Mouse (Mus musculus) kidney, adult 2 months (tissue): Measurements from ENCODE around the gene Slc12a5. TPM values are rescaled to one million over a fixed set of nuclear protein-coding genes. Genes with fewer than 3 reads are reported as not detected.

Experiments used
- DNase-seq: peaks from one replicate; pipeline ENCODE4 v3.0.0; 2021
- H3K27ac ChIP-seq: fragments of 200-500 bp; 2 replicates; pipeline ENCODE4 v1.5.1; 2012; ENCODE audit warnings: low read depth, low read length, control low read depth, inconsistent platforms; ENCODE audit not compliant: insufficient read depth
- H3K27me3 ChIP-seq: fragments of 200-500 bp; replicated peaks from 2 replicates; pipeline ENCODE4 v1.6.1; 2012; ENCODE audit warnings: mild to moderate bottlenecking, moderate library complexity, low read length, inconsistent platforms; ENCODE audit not compliant: control insufficient read depth, insufficient read depth
- H3K36me3 ChIP-seq: fragments of 200-500 bp; 2 replicates; pipeline ENCODE4 v1.6.1; 2012; ENCODE audit warnings: mild to moderate bottlenecking, moderate library complexity, low read length, inconsistent platforms; ENCODE audit not compliant: control insufficient read depth, insufficient read depth
- H3K4me1 ChIP-seq: fragments of 200-500 bp; 2 replicates; pipeline ENCODE4 v1.6.1; 2011; ENCODE audit warnings: low read length; ENCODE audit not compliant: control insufficient read depth, insufficient read depth
- H3K4me3 ChIP-seq: fragments of 200-500 bp; 2 replicates; pipeline ENCODE4 v1.5.1; 2011; ENCODE audit warnings: mild to moderate bottlenecking, low read depth, low read length, control low read depth; ENCODE audit not compliant: insufficient read depth
- CTCF ChIP-seq: fragments of 200-500 bp; conservative IDR thresholded peaks from 2 replicates; pipeline ENCODE4 v1.5.1; 2011; ENCODE audit warnings: low read depth, mild to moderate bottlenecking, control low read depth, low read length, moderate library complexity, mixed read lengths; ENCODE audit not compliant: insufficient read depth, insufficient read length
- POLR2A ChIP-seq: fragments of 200-500 bp; IDR thresholded peaks from one replicate; pipeline ENCODE4 v1.6.1; 2011; ENCODE audit warnings: low read depth, low read length, control low read depth
- WGBS: fragments of 180-500 bp; shearing (Covaris S2); methylation state at CpG from one replicate; pipeline ENCODE4 v1.1.7; 2018; 5-methylcytosine and 5-hydroxymethylcytosine counted together
- polyA plus RNA-seq: library from polyadenylated mRNA; depleted of rRNA; stranded (reverse); fragments of >200 nt; gene quantifications from 2 replicates; pipeline ENCODE4 v1.2.3, GENCODE M21; 2012; rRNA removed

The Slc12a5 gene
- 1.5 and 2.2 TPM in 2 replicates for polyA plus RNA-seq

DNA sequence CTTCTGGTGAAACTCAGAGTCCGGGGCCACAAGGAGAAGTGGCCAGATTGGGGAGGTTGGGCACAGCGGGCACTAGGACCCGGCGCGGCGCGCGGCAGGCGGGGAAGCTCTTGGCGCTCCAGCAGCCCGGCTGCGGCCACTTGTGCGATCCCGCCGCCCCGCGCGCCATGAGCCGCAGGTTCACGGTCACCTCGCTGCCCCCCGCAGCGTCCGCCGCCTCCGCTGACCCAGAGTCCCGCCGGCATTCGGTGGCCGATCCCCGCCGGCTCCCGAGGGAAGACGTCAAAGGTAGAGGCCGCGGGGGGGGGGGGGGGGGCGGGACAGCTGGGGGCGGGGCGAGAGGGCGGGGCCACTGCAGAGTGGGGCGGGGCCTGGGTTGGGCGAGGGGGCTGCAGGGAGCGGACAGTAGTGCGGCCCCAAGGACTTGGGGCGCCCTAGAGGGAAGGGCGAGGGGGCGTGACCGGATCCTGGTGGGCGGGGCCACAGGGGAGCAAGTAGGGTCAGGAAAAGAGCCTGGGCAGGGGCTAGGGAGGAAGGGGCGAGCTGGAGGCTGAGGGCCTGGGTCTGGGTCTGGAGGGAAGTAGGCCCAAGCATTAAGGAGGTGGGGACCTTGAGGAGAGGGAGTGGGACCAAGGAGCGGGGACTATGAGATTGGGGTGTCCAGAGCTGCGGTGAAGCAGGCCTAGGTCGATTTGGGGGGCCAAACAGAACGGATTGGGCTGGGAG, at the start of gene Slc12a5:
Gene Slc12a5, plus strand, starts transcription at position 87 of the 726 bp plus-strand sequence.
- 2% methylated on average over 47 of the region's 54 CpGs for WGBS
- peak; percentile 58 for DNase-seq
- no peaks in the 10 kb centered on the region for H3K27me3 ChIP-seq
- no peaks in the 10 kb centered on the region; the same call in 1 of the 2 replicates for H3K4me1 ChIP-seq
- H3K4me3 ChIP-seq = peak within 1 kb of the TSS; percentile 60; the same call in 1 of the 2 replicates
- no peak within 1 kb of the TSS for H3K27ac ChIP-seq
- no peaks in the 10 kb centered on the region for H3K36me3 ChIP-seq
- no peak for TF ChIP-seq POLR2A
- TF ChIP-seq CTCF = no peak

DNA sequence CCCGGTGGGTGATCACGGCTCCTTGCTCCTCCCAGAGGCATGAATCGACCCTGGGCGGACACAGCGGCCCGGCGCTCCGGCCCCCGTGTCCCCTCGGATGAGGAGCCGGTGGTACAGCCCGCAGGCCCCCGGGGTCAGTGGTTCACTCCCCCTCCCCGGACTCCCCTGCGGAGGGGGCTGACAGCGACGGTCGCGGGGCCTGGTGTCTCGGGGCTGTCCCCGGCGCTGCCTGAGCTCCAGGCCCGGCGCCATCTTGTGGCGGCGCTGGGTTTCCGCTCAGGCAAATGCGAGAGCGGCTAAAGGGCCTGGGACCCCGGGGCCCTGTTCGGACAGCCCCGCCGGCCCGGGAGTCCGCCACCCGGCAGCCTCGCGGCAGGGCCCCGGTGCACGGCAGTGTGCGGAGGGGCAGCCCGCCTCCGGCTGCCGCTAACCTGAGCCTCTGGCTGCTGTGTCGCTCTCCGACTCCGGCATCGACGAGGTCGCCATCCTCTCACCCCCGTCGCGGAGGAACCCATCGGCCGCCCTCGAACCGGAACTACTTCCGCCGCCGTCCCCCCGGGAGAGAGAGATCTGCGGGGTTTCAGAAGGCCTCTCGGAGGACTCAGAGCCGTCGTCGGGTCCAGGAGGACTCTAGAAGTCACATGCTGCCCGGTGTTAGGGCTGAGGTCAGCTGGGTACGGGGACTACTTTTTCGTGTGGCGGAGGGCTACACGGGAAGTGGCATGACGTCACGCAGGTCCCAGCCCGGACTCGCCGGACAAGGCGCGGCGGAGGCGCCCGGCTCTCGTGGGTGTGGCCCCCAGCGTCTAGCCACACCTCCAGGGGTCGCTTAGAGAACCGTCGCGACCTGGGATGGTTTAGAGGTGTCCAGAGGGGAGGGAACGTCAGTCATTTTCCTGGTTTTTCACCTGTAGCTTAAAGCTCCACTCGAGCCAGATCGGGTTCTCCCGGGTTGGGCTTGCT, 49.2 kb upstream of the Slc12a5 start, which contains the start of gene Zfp335:
Gene Zfp335, minus strand, starts transcription at position 672 of the 963 bp plus-strand sequence.
- WGBS = under 1% methylated on average over 91 of the region's 91 CpGs
- Histone ChIP-seq H3K4me1 (peaks cover 12% of the 10 kb centered on the region; the same call in 1 of the 2 replicates), H3K27me3 (no peaks in the 10 kb centered on the region), H3K4me3 (peak within 1 kb of the TSS; percentile 63), H3K27ac (peak within 1 kb of the TSS; percentile 95), H3K36me3 (peaks cover 3% of the 10 kb centered on the region; the same call in 1 of the 2 replicates)
- peak; percentile 96 for DNase-seq
- TF ChIP-seq CTCF = 0 out of 2 replicates have a peak, but pooled peaks have one; percentile 3
- peak; percentile 55 for TF ChIP-seq POLR2A

DNA sequence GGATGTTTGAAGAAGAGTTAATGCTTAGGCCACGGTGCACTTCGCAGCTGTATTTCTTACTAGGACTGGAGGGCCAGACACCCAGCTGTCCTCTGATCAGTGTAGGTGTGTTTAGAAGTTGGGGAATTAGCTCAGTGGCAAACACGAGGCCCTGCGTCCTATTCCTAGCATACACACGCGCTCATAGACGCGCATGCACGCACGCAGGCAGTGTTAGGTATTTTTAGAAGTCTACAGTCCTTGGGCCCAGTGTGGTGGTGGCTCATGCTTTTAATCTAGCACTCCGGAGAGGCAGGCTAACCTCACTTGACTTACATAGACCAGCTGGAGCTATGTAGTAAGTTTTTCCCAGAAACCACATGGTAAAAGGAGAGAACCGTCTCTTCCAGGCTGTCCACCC, 48.5 kb upstream of the Slc12a5 start:
- Histone ChIP-seq H3K27ac (peak overlapping the region; percentile 95), H3K4me3 (peak overlapping the region; percentile 63), H3K27me3 (no peaks in the 10 kb centered on the region), H3K4me1 (peaks cover 12% of the 10 kb centered on the region; the same call in 1 of the 2 replicates), H3K36me3 (peaks cover under 1% of the 10 kb centered on the region; the same call in 1 of the 2 replicates)
- DNase-seq = no peak
- WGBS = 3% methylated on average over 12 of the region's 12 CpGs
- TF ChIP-seq POLR2A (no peak), CTCF (no peak)

DNA sequence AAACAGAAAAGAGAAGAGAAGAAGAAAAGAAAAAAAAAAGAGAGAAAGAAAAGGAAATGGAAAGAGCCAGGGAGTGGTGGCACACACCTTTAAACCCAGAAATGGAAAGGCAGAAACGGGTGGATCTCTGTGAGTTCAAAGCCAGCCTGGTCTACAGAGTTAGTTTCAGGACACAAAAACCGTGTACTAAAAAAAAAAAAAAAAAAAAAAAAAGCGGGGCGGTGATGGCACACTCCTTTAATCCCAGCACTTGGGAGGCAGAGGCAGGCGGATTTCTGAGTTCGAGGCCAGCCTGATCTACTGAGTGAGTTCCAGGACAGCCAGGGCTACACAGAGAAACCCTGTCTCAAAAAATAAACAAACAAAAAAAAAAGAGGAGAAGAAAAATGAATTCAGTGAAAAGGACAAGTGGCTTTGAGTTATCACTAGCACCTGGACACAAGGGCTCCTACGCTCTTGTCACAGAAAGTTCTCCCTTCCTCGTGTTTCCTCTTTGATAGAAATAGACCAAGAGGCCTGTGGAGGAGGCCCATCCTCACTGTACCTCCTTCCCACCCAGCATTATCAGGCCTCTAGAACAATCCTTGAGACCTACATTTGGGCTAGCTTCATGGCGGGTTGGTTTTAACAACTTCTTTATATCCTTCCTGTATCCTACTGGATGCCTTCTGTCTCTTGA, 47.7 kb upstream of the Slc12a5 start:
- Histone ChIP-seq H3K27me3 (no peaks in the 10 kb centered on the region), H3K27ac (no peak overlapping the region), H3K36me3 (no peaks in the 10 kb centered on the region), H3K4me3 (no peak overlapping the region), H3K4me1 (peaks cover 12% of the 10 kb centered on the region; the same call in 1 of the 2 replicates)
- no peak for TF ChIP-seq CTCF
- no peak for TF ChIP-seq POLR2A
- DNase-seq = no peak
- 89% methylated on average over 9 of the region's 9 CpGs for WGBS

DNA sequence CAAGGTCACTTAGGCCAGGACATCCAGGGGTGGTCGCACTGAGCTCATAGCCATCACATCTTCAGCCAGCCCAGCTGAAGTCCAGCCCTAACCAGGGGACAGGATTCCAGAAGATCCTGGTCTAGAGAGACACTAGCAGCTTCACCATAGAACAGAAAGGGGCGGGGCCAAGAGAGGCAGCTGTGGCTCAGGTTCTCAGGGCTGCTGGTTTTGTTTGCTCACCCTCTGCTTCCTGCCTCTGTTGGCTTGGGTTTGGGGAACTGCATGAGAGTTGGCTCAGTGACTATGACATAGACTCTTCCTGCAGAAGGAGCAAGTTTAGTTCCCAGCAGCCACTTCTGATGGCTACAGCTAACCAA, 47.2 kb upstream of the Slc12a5 start:
- H3K4me1 ChIP-seq = peaks cover 12% of the 10 kb centered on the region; the same call in 1 of the 2 replicates
- H3K27me3 ChIP-seq = no peaks in the 10 kb centered on the region
- TF ChIP-seq POLR2A = no peak
- TF ChIP-seq CTCF = no peak
- no peak overlapping the region for H3K27ac ChIP-seq
- DNase-seq = peak; percentile 41
- H3K36me3 ChIP-seq = no peaks in the 10 kb centered on the region
- H3K4me3 ChIP-seq = no peak overlapping the region
- 85% methylated on average over 2 of the region's 2 CpGs for WGBS

DNA sequence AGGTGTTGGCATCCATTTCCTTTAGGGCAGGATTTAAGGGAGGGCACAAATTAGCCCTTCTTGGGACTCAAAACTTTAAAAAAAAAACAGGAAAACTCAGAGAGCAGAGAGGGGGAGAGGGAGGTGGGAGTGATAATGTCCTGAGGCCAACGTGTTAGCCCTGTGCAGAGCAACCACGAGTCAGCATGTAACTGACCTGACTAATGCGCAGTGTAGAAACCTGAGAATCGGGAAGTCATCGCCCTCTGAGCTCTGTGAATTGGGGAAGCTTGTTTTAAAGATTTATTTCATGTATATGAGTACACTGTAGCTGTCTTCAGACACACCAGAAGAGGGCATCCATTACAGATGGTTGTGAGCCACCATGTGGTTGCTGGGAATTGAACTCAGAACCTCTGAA, 43.8 kb upstream of the Slc12a5 start:
- no peak for DNase-seq
- Histone ChIP-seq H3K4me3 (no peak overlapping the region), H3K27me3 (no peaks in the 10 kb centered on the region), H3K27ac (no peak overlapping the region), H3K36me3 (no peaks in the 10 kb centered on the region), H3K4me1 (peaks cover 5% of the 10 kb centered on the region; the same call in 1 of the 2 replicates)
- TF ChIP-seq CTCF (no peak), POLR2A (no peak)
- 52% methylated on average over 5 of the region's 5 CpGs for WGBS

DNA sequence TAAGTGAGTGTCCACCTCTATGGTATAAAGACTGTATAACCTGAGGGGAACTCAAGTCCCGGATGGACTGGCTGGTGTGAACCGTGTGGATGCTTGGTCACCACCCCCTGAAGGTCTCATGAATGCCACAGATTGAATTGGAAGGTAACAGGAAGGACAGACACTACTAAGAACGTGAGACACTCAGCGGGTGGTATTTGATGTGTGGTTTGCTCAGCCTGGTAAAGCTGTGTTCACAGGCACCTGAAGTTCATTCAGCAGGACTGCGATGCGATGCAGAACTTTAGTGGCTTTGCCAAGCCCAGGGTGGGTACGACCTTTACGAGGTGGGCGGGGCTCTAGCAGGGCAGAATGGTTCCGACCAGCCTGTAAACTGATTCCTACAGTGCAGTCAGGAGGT, 43.2 kb upstream of the Slc12a5 start:
- peaks cover 4% of the 10 kb centered on the region; the same call in 1 of the 2 replicates for H3K4me1 ChIP-seq
- no peak for DNase-seq
- H3K27me3 ChIP-seq = no peaks in the 10 kb centered on the region
- H3K27ac ChIP-seq = no peak overlapping the region
- H3K4me3 ChIP-seq = no peak overlapping the region
- WGBS = 44% methylated on average over 10 of the region's 10 CpGs
- TF ChIP-seq CTCF = no peak
- no peak for TF ChIP-seq POLR2A
- H3K36me3 ChIP-seq = no peaks in the 10 kb centered on the region
